Mouse (Mus musculus): ENCODE data around the gene Ifi35. TPM values are rescaled to one million over a fixed set of nuclear protein-coding genes. Genes with fewer than 3 reads are reported as not detected.
A peak's percentile ranks its signal among the peaks of the same experiment; 100 is the strongest.
"Not testable (repeated sequence)": the region's sequence is repeated elsewhere in the genome, so short reads cannot be mapped to it uniquely, and the experiment has no call there.

Gene Ifi35
- polyA plus RNA-seq, 1 experiment from 2014 or later: 102 TPM

GRCm38 (mm10) chr11:101435831-101436230 is 12.4 kb upstream of the Ifi35 start:
- H3K36me3 ChIP-seq (ENCODE audit: control insufficient read depth, insufficient read depth): peaks cover 39% of the 10 kb centered on the region
- H3K4me1 ChIP-seq (replicated peaks; ENCODE audit: control insufficient read depth, insufficient read depth, low read length): no peaks in the 10 kb centered on the region
- no peak overlapping the region for H3K4me2 ChIP-seq (replicated peaks; ENCODE audit: low read depth)
- no peak overlapping the region for H3K27ac ChIP-seq (ENCODE audit: low read depth, low read length)
- TF ChIP-seq CTCF (IDR thresholded peaks at IDR 0.05; ENCODE audit: low read depth): no peak
- no peak overlapping the region for H3K4me3 ChIP-seq (ENCODE audit: low read depth, low read length)
- ATAC-seq: no peak
- no peaks in the 10 kb centered on the region for H3K9me3 ChIP-seq (ENCODE audit: control insufficient read depth)
- H3K9ac ChIP-seq (ENCODE audit: low read depth, low read length): no peak overlapping the region
- H3K27me3 ChIP-seq (replicated peaks; ENCODE audit: control insufficient read depth, insufficient read depth, low read length): no peaks in the 10 kb centered on the region
- WGBS: 72% methylated on average over 4 of the region's 4 CpGs

GRCm38 (mm10) chr11:101436916-101437315 is 11.3 kb upstream of the Ifi35 start:
- Histone ChIP-seq H3K9ac (ENCODE audit: low read depth, low read length) (no peak overlapping the region), H3K36me3 (ENCODE audit: control insufficient read depth, insufficient read depth) (peaks cover 29% of the 10 kb centered on the region), H3K9me3 (ENCODE audit: control insufficient read depth) (no peaks in the 10 kb centered on the region), H3K27ac (ENCODE audit: low read depth, low read length) (no peak overlapping the region), H3K27me3 (replicated peaks; ENCODE audit: control insufficient read depth, insufficient read depth, low read length) (no peaks in the 10 kb centered on the region), H3K4me2 (replicated peaks; ENCODE audit: low read depth) (no peak overlapping the region), H3K4me3 (ENCODE audit: low read depth, low read length) (no peak overlapping the region), H3K4me1 (replicated peaks; ENCODE audit: control insufficient read depth, insufficient read depth, low read length) (no peaks in the 10 kb centered on the region)
- no peak for TF ChIP-seq CTCF (IDR thresholded peaks at IDR 0.05; ENCODE audit: low read depth)
- no peak for ATAC-seq
- WGBS: 85% methylated on average over 4 of the region's 4 CpGs

GRCm38 (mm10) chr11:101438006-101438405 is 10.2 kb upstream of the Ifi35 start:
- H3K4me2 ChIP-seq (replicated peaks; ENCODE audit: low read depth); ATAC-seq; H3K9ac ChIP-seq (ENCODE audit: low read depth, low read length); H3K27ac ChIP-seq (ENCODE audit: low read depth, low read length); H3K4me1 ChIP-seq (replicated peaks; ENCODE audit: control insufficient read depth, insufficient read depth, low read length); H3K4me3 ChIP-seq (ENCODE audit: low read depth, low read length); H3K9me3 ChIP-seq (ENCODE audit: control insufficient read depth); H3K27me3 ChIP-seq (replicated peaks; ENCODE audit: control insufficient read depth, insufficient read depth, low read length): not testable (repeated sequence)
- H3K36me3 ChIP-seq (ENCODE audit: control insufficient read depth, insufficient read depth): peaks cover 22% of the 10 kb centered on the region
- WGBS: 61% methylated on average over 3 of the region's 3 CpGs

- Histone ChIP-seq H3K4me3 (ENCODE audit: low read depth, low read length) (peak overlapping the region; percentile 24), H3K4me2 (replicated peaks; ENCODE audit: low read depth) (peak overlapping the region; percentile 63), H3K36me3 (ENCODE audit: control insufficient read depth, insufficient read depth) (peaks cover 22% of the 10 kb centered on the region)
- not testable (repeated sequence) for H3K27me3 ChIP-seq (replicated peaks; ENCODE audit: control insufficient read depth, insufficient read depth, low read length); H3K27ac ChIP-seq (ENCODE audit: low read depth, low read length); H3K9ac ChIP-seq (ENCODE audit: low read depth, low read length); H3K9me3 ChIP-seq (ENCODE audit: control insufficient read depth); ATAC-seq; H3K4me1 ChIP-seq (replicated peaks; ENCODE audit: control insufficient read depth, insufficient read depth, low read length)
- 34% methylated on average over 15 of the region's 15 CpGs for WGBS
Measured at GRCm38 (mm10) chr11:101441450-101442126, 6.6 kb upstream of the Ifi35 start.

GRCm38 (mm10) chr11:101442127-101442693 is 6.0 kb upstream of the Ifi35 start, which contains the start of gene Rpl27:
TSS of gene Rpl27 (plus strand) at chr11:101442298.
- ATAC-seq: peak; percentile 98
- H3K4me1 ChIP-seq (replicated peaks; ENCODE audit: control insufficient read depth, insufficient read depth, low read length): peaks cover 5% of the 10 kb centered on the region; the same call in 1 of the 2 replicates
- 0% methylated on average over 42 of the region's 42 CpGs for WGBS

GRCm38 (mm10) chr11:101442760-101443159 is 5.4 kb upstream of the Ifi35 start:
- ATAC-seq: no peak
- Histone ChIP-seq H3K4me3 (ENCODE audit: low read depth, low read length) (peak overlapping the region; percentile 80), H3K9ac (ENCODE audit: low read depth, low read length) (peak overlapping the region; percentile 89), H3K27ac (ENCODE audit: low read depth, low read length) (peak overlapping the region; percentile 76), H3K4me2 (replicated peaks; ENCODE audit: low read depth) (peak overlapping the region; percentile 77), H3K27me3 (replicated peaks; ENCODE audit: control insufficient read depth, insufficient read depth, low read length) (no peaks in the 10 kb centered on the region), H3K9me3 (ENCODE audit: control insufficient read depth) (no peaks in the 10 kb centered on the region), H3K4me1 (replicated peaks; ENCODE audit: control insufficient read depth, insufficient read depth, low read length) (peaks cover 5% of the 10 kb centered on the region; the same call in 1 of the 2 replicates), H3K36me3 (ENCODE audit: control insufficient read depth, insufficient read depth) (peaks cover 25% of the 10 kb centered on the region)
- TF ChIP-seq CTCF (IDR thresholded peaks at IDR 0.05; ENCODE audit: low read depth): no peak
- 0% methylated on average over 14 of the region's 14 CpGs for WGBS

More at GRCm38 (mm10) chr11:101442127-101442693, 6.0 kb upstream of the Ifi35 start, which contains the start of gene Rpl27:
- peaks cover 25% of the 10 kb centered on the region for H3K36me3 ChIP-seq (ENCODE audit: control insufficient read depth, insufficient read depth)
- H3K9me3 ChIP-seq (ENCODE audit: control insufficient read depth): no peaks in the 10 kb centered on the region
- peak within 1 kb of the TSS; percentile 89 for H3K9ac ChIP-seq (ENCODE audit: low read depth, low read length)
- H3K4me3 ChIP-seq (ENCODE audit: low read depth, low read length): peak within 1 kb of the TSS; percentile 80
- peak; percentile 88 for TF ChIP-seq CTCF (IDR thresholded peaks at IDR 0.05; ENCODE audit: low read depth)
- H3K27me3 ChIP-seq (replicated peaks; ENCODE audit: control insufficient read depth, insufficient read depth, low read length): no peaks in the 10 kb centered on the region
- H3K4me2 ChIP-seq (replicated peaks; ENCODE audit: low read depth): peak within 1 kb of the TSS; percentile 77
- H3K27ac ChIP-seq (ENCODE audit: low read depth, low read length): peak within 1 kb of the TSS; percentile 76
